Mouse (Mus musculus) CH12.LX (cell line): ENCODE results near the gene Emc7. TPM values are rescaled to one million over a fixed set of nuclear protein-coding genes. Genes with fewer than 3 reads are reported as not detected.
A peak's percentile ranks its signal among the peaks of the same experiment; 100 is the strongest.

ENCODE experiments used
- DNase-seq: peaks from one replicate; pipeline ENCODE4 v3.0.0-alpha.2; 2013; ENCODE audit errors: extremely low read depth
- H3K27ac ChIP-seq: 2 replicates; pipeline ENCODE4 v1.5.1; 2012; ENCODE audit warnings: low read depth, mild to moderate bottlenecking, control low read depth, moderate library complexity; ENCODE audit not compliant: insufficient read depth
- H3K27me3 ChIP-seq: replicated peaks from 2 replicates; pipeline ENCODE3; 2012; ENCODE audit warnings: inconsistent platforms
- H3K36me3 ChIP-seq, 2 experiments: replicated peaks in 1 of 2; 2 replicates each; pipeline versions ENCODE3 to v1.6.1; 2012; ENCODE audit warnings: inconsistent platforms in 1 of 2, low read length in 1 of 2, mild to moderate bottlenecking in 1 of 2, mixed read lengths in 1 of 2, moderate library complexity in 1 of 2; ENCODE audit not compliant: control insufficient read depth in 1 of 2, insufficient read depth in 1 of 2
- H3K4me1 ChIP-seq, 2 experiments: 2 replicates each; pipeline ENCODE4 v1.6.1; 2012; ENCODE audit warnings: inconsistent platforms in 1 of 2, moderate library complexity in 1 of 2; ENCODE audit not compliant: insufficient read depth in 2 of 2, control insufficient read depth in 1 of 2
- H3K4me2 ChIP-seq: 2 replicates; pipeline ENCODE4 v1.6.1; 2012; ENCODE audit warnings: low read depth, mild to moderate bottlenecking, control low read depth; ENCODE audit not compliant: poor library complexity, insufficient read depth, severe bottlenecking
- H3K4me3 ChIP-seq, 3 experiments: fragments of 150-350 bp in 1 of 3; sonication (generic) in 1 of 3; replicated peaks in 1 of 3; 2 replicates each; pipeline versions ENCODE3 to v1.5.1; 2011 to 2012; ENCODE audit warnings: low read depth in 2 of 3, low read length in 2 of 3, mild to moderate bottlenecking in 2 of 3, moderate library complexity in 2 of 3, control low read depth in 1 of 3, improper control_type of control experiment in 1 of 3, inconsistent platforms in 1 of 3, mixed read lengths in 1 of 3; ENCODE audit not compliant: poor library complexity in 1 of 3
- H3K79me2 ChIP-seq: replicated peaks from 2 replicates; pipeline ENCODE4 v1.6.1; 2012; ENCODE audit warnings: mild to moderate bottlenecking, moderate library complexity; ENCODE audit not compliant: control insufficient read depth, poor library complexity, insufficient read depth, severe bottlenecking; ENCODE audit errors: extremely low read depth
- H3K9ac ChIP-seq: 2 replicates; pipeline ENCODE4 v1.6.1; 2012; ENCODE audit warnings: low read depth, mild to moderate bottlenecking, control low read depth, moderate library complexity; ENCODE audit not compliant: insufficient read depth
- H3K9me3 ChIP-seq: replicated peaks from 2 replicates; pipeline ENCODE3; 2012; ENCODE audit warnings: low read length, inconsistent platforms, mixed read lengths
- CHD1 ChIP-seq: IDR thresholded peaks from 2 replicates; pipeline ENCODE4 v1.6.1; 2012; ENCODE audit warnings: low read depth, low read length, improper control_type of control experiment, inconsistent platforms
- CTCF ChIP-seq, 2 experiments: IDR thresholded peaks in 1 of 2; conservative IDR thresholded peaks in 1 of 2; 2 replicates each; pipeline ENCODE4 v1.5.1; 2011 to 2012; ENCODE audit warnings: low read depth in 2 of 2, low read length in 2 of 2, improper control_type of control experiment in 1 of 2, inconsistent platforms in 1 of 2, mild to moderate bottlenecking in 1 of 2, moderate library complexity in 1 of 2
- HCFC1 ChIP-seq: IDR thresholded peaks from 2 replicates; pipeline ENCODE4 v1.6.1; 2012; ENCODE audit warnings: low read depth, mild to moderate bottlenecking, inconsistent platforms, low read length, improper control_type of control experiment
- IRF4 ChIP-seq: IDR thresholded peaks from 2 replicates; pipeline ENCODE4 v1.6.1; 2014; ENCODE audit warnings: low read depth, mild to moderate bottlenecking, inconsistent platforms, low read length, improper control_type of control experiment
- JUN ChIP-seq: IDR thresholded peaks from 2 replicates; pipeline ENCODE4 v1.6.1; 2011; ENCODE audit warnings: low read depth, mild to moderate bottlenecking, low read length, improper control_type of control experiment, moderate library complexity; ENCODE audit not compliant: insufficient read depth
- MAZ ChIP-seq: IDR thresholded peaks from 2 replicates; pipeline ENCODE4 v1.6.1; 2012; ENCODE audit warnings: low read depth, mild to moderate bottlenecking, inconsistent platforms, low read length, improper control_type of control experiment, moderate library complexity
- MXI1 ChIP-seq: IDR thresholded peaks from 2 replicates; pipeline ENCODE4 v1.6.1; 2011; ENCODE audit warnings: mild to moderate bottlenecking, low read depth, low read length, improper control_type of control experiment
- MYC ChIP-seq: IDR thresholded peaks from 2 replicates; pipeline ENCODE4 v1.6.1; 2011; ENCODE audit warnings: low read depth, mild to moderate bottlenecking, improper control_type of control experiment, low read length
- POLR2AphosphoS2 ChIP-seq: IDR thresholded peaks from 2 replicates; pipeline ENCODE4 v1.6.1; 2011; ENCODE audit warnings: low read depth, low read length, improper control_type of control experiment
- RCOR1 ChIP-seq: conservative IDR thresholded peaks from 2 replicates; pipeline ENCODE4 v1.6.1; 2012; ENCODE audit warnings: low read depth, mild to moderate bottlenecking, inconsistent platforms, low read length, improper control_type of control experiment
- TBP ChIP-seq: conservative IDR thresholded peaks from 2 replicates; pipeline ENCODE4 v1.6.1; 2011; ENCODE audit warnings: low read depth, low read length, improper control_type of control experiment
- TCF12 ChIP-seq: IDR thresholded peaks from 2 replicates; pipeline ENCODE4 v1.6.1; 2014; ENCODE audit warnings: low read depth, mild to moderate bottlenecking, inconsistent platforms, low read length, improper control_type of control experiment
- UBTF ChIP-seq: IDR thresholded peaks from 2 replicates; pipeline ENCODE4 v1.6.1; 2012; ENCODE audit warnings: low read depth, mild to moderate bottlenecking, inconsistent platforms, low read length, improper control_type of control experiment, moderate library complexity
- USF1 ChIP-seq: IDR thresholded peaks from 2 replicates; pipeline ENCODE4 v1.6.1; 2014; ENCODE audit warnings: low read depth, mild to moderate bottlenecking, inconsistent platforms, low read length, improper control_type of control experiment
- ZC3H11A ChIP-seq: IDR thresholded peaks from 2 replicates; pipeline ENCODE4 v1.6.1; 2012; ENCODE audit warnings: low read depth, mild to moderate bottlenecking, inconsistent platforms, low read length, improper control_type of control experiment
- ZKSCAN1 ChIP-seq: IDR thresholded peaks from 2 replicates; pipeline ENCODE4 v1.6.1; 2012; ENCODE audit warnings: low read depth, inconsistent platforms, low read length, improper control_type of control experiment, borderline replicate concordance
- ZNF384 ChIP-seq: IDR thresholded peaks from 2 replicates; pipeline ENCODE4 v1.6.1; 2012; ENCODE audit warnings: low read depth, low read length, improper control_type of control experiment, inconsistent platforms
- dilution Hi-C: fragments of 300-500 bp; cut with MboI; formaldehyde crosslinking; loops from 2 replicates; pipeline ENCODE4 v1.14.3; 2020; ENCODE audit warnings: low sequenced_read_pairs; ENCODE audit not compliant: extremely low pct_unique_long_range_greater_than_20kb, extremely low pct_ligation_motif_present
- in situ Hi-C: fragments of 300-500 bp; cut with MboI; formaldehyde crosslinking; loops from 3 replicates; pipeline ENCODE4 v1.14.3; 2019; ENCODE audit warnings: low sequenced_read_pairs, low pct_ligation_motif_present, low pct_unique_long_range_greater_than_20kb, mixed read lengths
- polyA plus RNA-seq: library from polyadenylated mRNA; unstranded; fragments of >175 nt; gene quantifications from 2 replicates; pipeline ENCODE4 v1.2.1, GENCODE M21; 2012; ENCODE audit warnings: low read depth; ENCODE audit not compliant: insufficient read length
- total RNA-seq, 2 experiments: library from RNA; depleted of rRNA; stranded (reverse); fragments of 300-350 nt in 1 of 2; fragments of >200 nt in 1 of 2; gene quantifications; 2 replicates each; pipeline ENCODE4 v1.2.3; 2012 to 2014

The Emc7 gene
- total and polyA plus RNA-seq, 3 experiments = 16.5 to 26.6 (median 25.6) TPM

- in situ Hi-C loops (loop anchor here (25.0 kb wide), 1 partner anchor 249 kb away; no protein-coding TSS in a partner anchor), dilution Hi-C loops (no loop called here)
- H3K27me3 ChIP-seq = no peaks in the 10 kb centered on the region
- DNase-seq = no peak
- H3K4me1 ChIP-seq = no peaks in the 10 kb centered on the region
- H3K9me3 ChIP-seq = no peaks in the 10 kb centered on the region
- no peak overlapping the region for H3K4me3 ChIP-seq
- H3K79me2 ChIP-seq = no peaks in the 10 kb centered on the region
- TF ChIP-seq MXI1 (no peak), POLR2AphosphoS2 (no peak), CHD1 (no peak), ZKSCAN1 (no peak), CTCF (conservative IDR thresholded peaks at IDR 0.05 in 1 of 2, IDR thresholded peaks at IDR 0.05 in 1 of 2; ENCODE audit: low read depth in 2 of 2, low read length in 2 of 2) (peak in 1 of 2 experiments; percentile 36; a peak in 2 of 4 replicates)
- H3K4me2 ChIP-seq = no peak overlapping the region
- no peak overlapping the region for H3K9ac ChIP-seq
- H3K36me3 ChIP-seq = peaks cover 0 to 17% of the 10 kb centered on the region in 2 experiments
- H3K27ac ChIP-seq = no peak overlapping the region
These were observed 58.2 kb downstream of the Emc7 start for GRCm38 (mm10) chr2:112513036-112513435.

GRCm38 (mm10) chr2:112516728-112517127 is 61.9 kb downstream of the Emc7 start:
- Histone ChIP-seq H3K79me2 (no peaks in the 10 kb centered on the region), H3K27me3 (no peaks in the 10 kb centered on the region), H3K4me3 (no peak overlapping the region), H3K9me3 (no peaks in the 10 kb centered on the region), H3K4me1 (no peaks in the 10 kb centered on the region), H3K27ac (no peak overlapping the region), H3K36me3 (peaks cover 0 to 27% of the 10 kb centered on the region in 2 experiments), H3K4me2 (no peak overlapping the region), H3K9ac (no peak overlapping the region)
- DNase-seq = no peak
- TF ChIP-seq USF1 (no peak), CTCF (conservative IDR thresholded peaks at IDR 0.05 in 1 of 2, IDR thresholded peaks at IDR 0.05 in 1 of 2; ENCODE audit: low read depth in 2 of 2, low read length in 2 of 2) (no peak), JUN (no peak), HCFC1 (no peak), CHD1 (no peak), MAZ (no peak), TBP (no peak), MYC (no peak), ZNF384 (no peak), ZC3H11A (no peak), UBTF (no peak), ZKSCAN1 (no peak), IRF4 (no peak), MXI1 (no peak), TCF12 (no peak), RCOR1 (no peak)
- dilution Hi-C loops (no loop called here), in situ Hi-C loops (loop anchor here (25.0 kb wide), 1 partner anchor 246 kb away; no protein-coding TSS in a partner anchor)
